Mouse (Mus musculus) forebrain, embryonic 12.5 days (tissue): ENCODE measurements around the gene Iqcf3. TPM values are rescaled to one million over a fixed set of nuclear protein-coding genes. Genes with fewer than 3 reads are reported as not detected.
"Not testable (repeated sequence)": the region's sequence is repeated elsewhere in the genome, so short reads cannot be mapped to it uniquely, and the experiment has no call there.

Source experiments
- ATAC-seq: fragments of 200-750 bp; cut with Nextera tagmentation; 2 replicates; pipeline ENCODE4 v1.8.0; 2017; ENCODE audit warnings: moderate TSS enrichment; ENCODE audit not compliant: low FRiP score
- H3K27ac ChIP-seq: fragments of 300-500 bp; sonication (generic); 2 replicates; pipeline ENCODE4 v1.5.1; 2016; ENCODE audit warnings: mild to moderate bottlenecking
- H3K27me3 ChIP-seq: fragments of 300-500 bp; sonication (generic); 2 replicates; pipeline ENCODE4 v1.6.1; 2016; ENCODE audit warnings: mild to moderate bottlenecking
- H3K36me3 ChIP-seq: fragments of 300-500 bp; sonication (generic); replicated peaks from 2 replicates; pipeline ENCODE4 v1.6.1; 2016; ENCODE audit warnings: mild to moderate bottlenecking
- H3K4me1 ChIP-seq: fragments of 300-500 bp; sonication (generic); 2 replicates; pipeline ENCODE4 v1.6.1; 2016
- H3K4me2 ChIP-seq: fragments of 300-500 bp; sonication (generic); 2 replicates; pipeline ENCODE4 v1.6.1; 2016; ENCODE audit warnings: mild to moderate bottlenecking, moderate library complexity
- H3K4me3 ChIP-seq: fragments of 300-500 bp; sonication (generic); replicated peaks from 2 replicates; pipeline ENCODE4 v1.5.1; 2016; ENCODE audit warnings: mild to moderate bottlenecking
- H3K9ac ChIP-seq: fragments of 300-500 bp; sonication (generic); 2 replicates; pipeline ENCODE4 v1.6.1; 2016; ENCODE audit warnings: mild to moderate bottlenecking
- H3K9me3 ChIP-seq: fragments of 300-500 bp; sonication (generic); 2 replicates; pipeline ENCODE4 v1.6.1; 2016
- WGBS: fragments of 180-500 bp; shearing (Covaris S2); methylation state at CpG from one replicate; pipeline ENCODE4 v1.1.7; 2016; 5-methylcytosine and 5-hydroxymethylcytosine counted together
- polyA plus RNA-seq: library from polyadenylated mRNA; unstranded; fragments of >200 nt; fragmentation: Nextera tagmentation; extraction: Ambion mirVana; gene quantifications from 2 replicates; pipeline ENCODE4 v1.2.1, GENCODE M21; 2016

Gene Iqcf3
- polyA plus RNA-seq: not detected in 2 replicates

- Histone ChIP-seq H3K9ac (no peak within 1 kb of the TSS), H3K4me1 (no peaks in the 10 kb centered on the region; the same call in 1 of the 2 replicates), H3K9me3 (no peaks in the 10 kb centered on the region), H3K4me3 (no peak within 1 kb of the TSS), H3K27me3 (no peaks in the 10 kb centered on the region), H3K4me2 (no peak within 1 kb of the TSS), H3K36me3 (no peaks in the 10 kb centered on the region), H3K27ac (no peak within 1 kb of the TSS)
- WGBS: 93% methylated on average over 5 of the region's 5 CpGs
- ATAC-seq: no peak
These were observed at the start of gene Iqcf3 for GRCm38 (mm10) chr9:106561531-106561930. TSS of gene Iqcf3 (minus strand) at chr9:106561631.

DNA sequence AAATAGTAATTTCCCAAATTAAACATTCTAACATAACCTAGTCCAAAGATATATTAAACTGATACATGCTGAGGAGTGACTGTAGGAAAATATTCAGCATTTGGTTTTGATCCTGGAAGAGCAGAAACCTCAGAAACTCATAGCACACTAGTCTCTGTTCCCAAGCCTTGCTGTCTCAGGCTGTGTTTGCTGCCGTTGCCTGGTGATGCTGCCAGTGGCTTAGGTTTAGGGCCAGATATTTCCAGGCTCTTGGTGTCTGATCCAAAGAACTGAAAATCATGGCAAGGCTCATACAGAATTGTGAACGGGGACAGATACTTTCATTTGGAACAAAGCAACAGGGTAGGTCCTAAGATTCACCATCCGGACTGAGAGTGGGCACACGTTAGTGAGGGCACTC is 49.3 kb upstream of the Iqcf3 start:
- Histone ChIP-seq H3K27me3 (no peaks in the 10 kb centered on the region), H3K4me2 (no peak overlapping the region), H3K27ac (no peak overlapping the region), H3K4me1 (peaks cover 3% of the 10 kb centered on the region; the same call in 1 of the 2 replicates), H3K36me3 (no peaks in the 10 kb centered on the region), H3K4me3 (no peak overlapping the region), H3K9me3 (no peaks in the 10 kb centered on the region), H3K9ac (no peak overlapping the region)
- ATAC-seq: no peak
- WGBS: 80% methylated on average over 4 of the region's 4 CpGs

DNA sequence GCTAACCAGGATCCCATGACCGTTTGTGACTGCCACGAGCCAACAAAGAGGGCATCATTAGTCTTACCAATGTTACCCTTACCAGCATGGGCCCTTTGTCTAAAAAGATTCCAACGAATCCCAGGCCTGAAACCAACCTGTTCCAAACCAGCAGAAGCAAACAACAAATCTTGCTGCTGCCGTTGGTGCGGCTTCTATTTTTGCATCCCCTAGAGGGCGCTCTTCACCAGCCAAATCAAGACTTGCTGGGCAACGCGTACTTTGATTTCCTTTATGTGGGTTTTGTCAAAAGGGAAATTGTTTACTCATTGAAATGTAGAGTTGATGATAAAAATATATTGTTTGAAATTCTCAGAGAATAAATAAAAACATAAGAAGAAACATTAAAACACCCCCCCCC is 39.1 kb upstream of the Iqcf3 start:
- no peaks in the 10 kb centered on the region for H3K36me3 ChIP-seq
- no peak overlapping the region for H3K27ac ChIP-seq
- H3K27me3 ChIP-seq: no peaks in the 10 kb centered on the region
- no peak overlapping the region for H3K9ac ChIP-seq
- 22% methylated on average over 8 of the region's 8 CpGs for WGBS
- no peaks in the 10 kb centered on the region for H3K4me1 ChIP-seq
- no peak for ATAC-seq
- no peak overlapping the region for H3K4me2 ChIP-seq
- no peak overlapping the region for H3K4me3 ChIP-seq
- H3K9me3 ChIP-seq: no peaks in the 10 kb centered on the region

DNA sequence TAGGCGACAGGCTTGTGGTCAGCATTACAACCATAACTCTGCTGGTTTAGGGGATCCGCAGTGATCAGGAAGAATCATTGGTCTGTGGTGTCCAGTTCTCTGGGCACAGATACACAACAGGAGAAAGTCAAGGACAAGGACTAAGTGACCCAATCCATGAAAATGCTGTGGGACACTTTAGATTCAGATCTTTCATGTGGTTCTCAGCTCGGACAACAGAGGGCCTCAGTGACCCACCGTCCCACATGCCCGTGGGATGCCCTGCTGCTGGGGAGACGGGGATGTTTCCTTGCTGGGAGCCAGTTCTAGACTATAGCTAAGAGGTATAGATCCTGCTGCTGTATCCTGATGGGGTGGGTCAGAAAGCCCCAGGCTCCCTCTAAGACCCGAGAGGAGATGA is 37.0 kb upstream of the Iqcf3 start:
- no peak for ATAC-seq
- 44% methylated on average over 7 of the region's 7 CpGs for WGBS

DNA sequence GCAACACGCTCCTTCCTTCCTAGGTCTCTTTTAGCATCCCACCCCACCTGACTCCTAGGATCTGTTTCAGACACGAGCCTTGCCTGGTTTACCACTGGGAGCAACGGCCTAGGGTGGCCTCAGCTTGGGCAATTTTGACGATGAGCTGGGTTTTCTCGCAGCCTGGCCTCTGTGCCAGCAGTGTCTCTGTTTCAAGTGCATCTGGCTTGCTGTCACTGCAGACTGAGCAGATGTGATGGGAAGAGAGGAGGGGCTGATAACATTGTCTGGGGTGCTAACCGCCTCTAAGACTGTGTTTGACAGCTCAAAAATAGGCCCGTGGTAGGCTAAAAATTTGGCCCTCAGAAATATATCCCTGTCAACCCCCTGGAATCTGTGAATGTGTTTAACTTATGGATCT is 34.4 kb upstream of the Iqcf3 start:
- Histone ChIP-seq H3K9ac (no peak overlapping the region), H3K9me3 (no peaks in the 10 kb centered on the region)

More for the DNA sequence above, 37.0 kb upstream of the Iqcf3 start:
- Histone ChIP-seq H3K4me3 (no peak overlapping the region), H3K4me1 (no peaks in the 10 kb centered on the region), H3K9me3 (no peaks in the 10 kb centered on the region), H3K36me3 (no peaks in the 10 kb centered on the region), H3K27ac (no peak overlapping the region), H3K4me2 (no peak overlapping the region), H3K27me3 (no peaks in the 10 kb centered on the region), H3K9ac (no peak overlapping the region)

DNA sequence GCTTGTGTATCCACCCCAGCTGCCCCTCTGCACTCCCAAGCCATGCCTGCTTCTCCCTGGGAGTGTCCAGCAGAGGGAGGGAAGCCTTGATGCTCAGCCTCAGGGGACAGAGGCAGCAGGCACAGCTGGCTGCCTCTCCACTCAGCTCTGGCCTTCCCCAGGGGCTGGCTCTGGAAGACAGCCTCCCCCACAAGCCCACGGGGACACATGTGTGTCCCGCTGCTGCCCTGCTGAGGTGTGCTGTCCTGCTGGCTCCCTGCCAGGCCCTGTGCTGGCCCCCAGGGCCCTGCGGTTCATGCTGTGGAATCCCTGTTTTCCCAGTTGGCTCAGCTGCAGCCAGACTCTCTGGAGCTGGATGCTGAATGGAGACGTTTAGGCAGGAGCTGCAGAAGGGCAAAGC is 34.0 kb upstream of the Iqcf3 start:
- H3K36me3 ChIP-seq, H3K9ac ChIP-seq, H3K27ac ChIP-seq, H3K9me3 ChIP-seq, H3K4me3 ChIP-seq, H3K4me1 ChIP-seq, ATAC-seq, H3K4me2 ChIP-seq, H3K27me3 ChIP-seq: not testable (repeated sequence)
- WGBS: 29% methylated on average over 4 of the region's 4 CpGs

More for the DNA sequence above, 34.4 kb upstream of the Iqcf3 start:
- no peaks in the 10 kb centered on the region for H3K27me3 ChIP-seq
- no peak overlapping the region for H3K4me3 ChIP-seq
- H3K4me1 ChIP-seq: no peaks in the 10 kb centered on the region
- no peak overlapping the region for H3K27ac ChIP-seq
- no peaks in the 10 kb centered on the region for H3K36me3 ChIP-seq
- no peak overlapping the region for H3K4me2 ChIP-seq
- 68% methylated on average over 7 of the region's 7 CpGs for WGBS
- no peak for ATAC-seq

DNA sequence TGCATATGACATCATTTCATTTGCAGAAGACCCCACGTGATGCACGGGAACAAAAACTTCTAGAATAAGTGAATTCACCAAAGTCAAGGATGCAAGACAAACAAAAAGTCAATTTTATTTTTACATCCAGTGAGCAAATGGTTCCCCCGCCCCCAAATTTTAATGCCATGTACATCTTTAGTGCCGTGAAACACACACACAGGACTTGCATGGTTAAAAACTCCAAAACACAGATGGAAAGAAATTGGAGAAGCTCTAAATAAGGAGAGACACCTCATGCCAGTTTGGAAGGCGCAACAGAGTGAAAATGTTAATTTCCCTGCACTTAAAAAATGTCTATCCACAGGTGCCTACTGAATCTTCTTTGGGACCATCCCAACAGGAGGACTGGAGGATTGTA is 30.7 kb upstream of the Iqcf3 start:
- Histone ChIP-seq H3K27ac (no peak overlapping the region), H3K9ac (no peak overlapping the region), H3K36me3 (no peaks in the 10 kb centered on the region), H3K27me3 (no peaks in the 10 kb centered on the region), H3K4me2 (no peak overlapping the region), H3K4me3 (no peak overlapping the region), H3K9me3 (no peaks in the 10 kb centered on the region), H3K4me1 (no peaks in the 10 kb centered on the region)
- 91% methylated on average over 5 of the region's 5 CpGs for WGBS
- no peak for ATAC-seq

GRCm38 (mm10) chr9:106582552-106582951 is 21.1 kb upstream of the Iqcf3 start:
- ATAC-seq: no peak
- Histone ChIP-seq H3K9me3 (no peaks in the 10 kb centered on the region), H3K4me1 (no peaks in the 10 kb centered on the region), H3K4me3 (no peak overlapping the region), H3K27ac (no peak overlapping the region), H3K9ac (no peak overlapping the region), H3K36me3 (no peaks in the 10 kb centered on the region), H3K4me2 (no peak overlapping the region), H3K27me3 (no peaks in the 10 kb centered on the region)
- 78% methylated on average over 1 of the region's 1 CpGs for WGBS

DNA sequence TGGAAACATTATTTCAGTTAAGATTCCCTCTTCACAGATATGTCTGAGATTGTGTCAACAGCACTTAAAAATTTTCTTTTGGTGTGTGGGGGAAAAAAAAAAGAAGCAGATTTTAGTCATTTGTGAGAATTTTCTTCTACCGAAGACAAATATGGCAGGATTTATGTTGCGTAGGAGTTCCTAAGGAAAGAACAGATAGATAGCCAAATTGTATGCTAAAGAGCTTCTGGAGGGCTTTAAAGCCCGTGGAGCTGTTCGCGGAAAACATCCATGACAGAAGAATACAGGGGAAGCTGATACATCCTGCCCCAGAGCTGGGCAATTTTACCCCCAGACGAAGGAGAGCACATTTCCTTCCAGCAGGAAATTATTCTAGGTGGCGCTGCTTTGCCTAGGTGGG is 18.6 kb upstream of the Iqcf3 start:
- WGBS: 82% methylated on average over 7 of the region's 7 CpGs
- H3K4me3 ChIP-seq: no peak overlapping the region
- H3K9me3 ChIP-seq: no peaks in the 10 kb centered on the region
- no peaks in the 10 kb centered on the region for H3K4me1 ChIP-seq
- H3K27ac ChIP-seq: no peak overlapping the region
- no peak overlapping the region for H3K9ac ChIP-seq
- H3K4me2 ChIP-seq: no peak overlapping the region
- H3K36me3 ChIP-seq: no peaks in the 10 kb centered on the region
- no peaks in the 10 kb centered on the region for H3K27me3 ChIP-seq
- no peak for ATAC-seq

DNA sequence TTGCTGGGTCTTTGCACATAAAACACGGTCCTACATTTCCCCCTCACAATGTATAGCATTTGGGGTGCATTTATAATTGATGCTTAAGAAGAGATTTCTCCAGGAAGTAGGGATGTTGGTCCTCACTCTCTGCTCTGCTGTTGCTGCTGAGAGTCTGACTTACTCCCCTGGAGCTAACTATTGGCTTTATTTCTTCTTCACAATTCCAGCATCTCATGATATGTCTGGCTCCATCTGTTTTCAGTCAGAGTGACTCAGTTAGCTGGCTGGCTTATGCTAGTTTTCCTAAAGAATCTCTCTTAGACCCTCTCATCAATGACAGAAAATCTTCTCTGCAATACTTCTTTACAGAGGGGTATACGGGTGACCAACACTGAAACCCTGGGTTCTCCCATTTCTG is 14.7 kb upstream of the Iqcf3 start:
- ATAC-seq: no peak
- H3K9me3 ChIP-seq: no peaks in the 10 kb centered on the region
- no peak overlapping the region for H3K4me3 ChIP-seq
- no peak overlapping the region for H3K9ac ChIP-seq
- H3K4me1 ChIP-seq: no peaks in the 10 kb centered on the region
- H3K27me3 ChIP-seq: no peaks in the 10 kb centered on the region
- no peak overlapping the region for H3K4me2 ChIP-seq
- WGBS: 84% methylated on average over 2 of the region's 2 CpGs
- no peaks in the 10 kb centered on the region for H3K36me3 ChIP-seq
- no peak overlapping the region for H3K27ac ChIP-seq

GRCm38 (mm10) chr9:106573366-106573765 is 11.9 kb upstream of the Iqcf3 start:
- WGBS: 82% methylated on average over 5 of the region's 5 CpGs
- no peaks in the 10 kb centered on the region for H3K9me3 ChIP-seq
- ATAC-seq: no peak
- H3K4me1 ChIP-seq: no peaks in the 10 kb centered on the region
- H3K4me2 ChIP-seq: no peak overlapping the region
- no peak overlapping the region for H3K27ac ChIP-seq
- H3K27me3 ChIP-seq: no peaks in the 10 kb centered on the region
- no peak overlapping the region for H3K4me3 ChIP-seq
- H3K36me3 ChIP-seq: no peaks in the 10 kb centered on the region
- no peak overlapping the region for H3K9ac ChIP-seq

DNA sequence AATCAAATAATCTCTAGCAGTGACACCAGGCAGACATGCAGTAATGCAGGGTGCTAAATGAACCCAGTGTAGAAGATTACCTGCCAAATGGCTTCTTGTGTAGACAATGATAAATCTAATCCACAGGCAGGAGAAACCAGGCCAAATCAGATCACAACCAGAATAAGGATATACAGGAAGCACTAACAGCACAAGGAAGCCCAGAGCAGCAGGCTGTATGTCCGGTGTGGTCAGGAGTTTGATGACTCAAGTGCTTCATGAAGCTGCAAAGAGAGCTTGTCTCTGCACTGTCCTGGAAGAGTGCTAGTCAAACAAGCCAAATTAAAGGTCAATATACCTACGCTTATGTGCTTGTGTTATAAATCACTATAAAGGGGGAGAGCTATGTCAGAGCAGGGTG is 10.8 kb upstream of the Iqcf3 start:
- Histone ChIP-seq H3K9ac (no peak overlapping the region), H3K4me2 (no peak overlapping the region), H3K4me3 (no peak overlapping the region), H3K4me1 (no peaks in the 10 kb centered on the region), H3K36me3 (no peaks in the 10 kb centered on the region), H3K9me3 (no peaks in the 10 kb centered on the region), H3K27ac (no peak overlapping the region), H3K27me3 (no peaks in the 10 kb centered on the region)
- 88% methylated on average over 2 of the region's 2 CpGs for WGBS
- ATAC-seq: no peak

GRCm38 (mm10) chr9:106570896-106571295 is 9.5 kb upstream of the Iqcf3 start, which contains the start of gene Iqcf4:
TSS of gene Iqcf4 (minus strand) at chr9:106570996.
- Histone ChIP-seq H3K27me3 (no peaks in the 10 kb centered on the region), H3K9ac (no peak within 1 kb of the TSS), H3K9me3 (no peaks in the 10 kb centered on the region), H3K36me3 (no peaks in the 10 kb centered on the region), H3K4me2 (no peak within 1 kb of the TSS), H3K4me3 (no peak within 1 kb of the TSS), H3K4me1 (no peaks in the 10 kb centered on the region; the same call in 1 of the 2 replicates), H3K27ac (no peak within 1 kb of the TSS)
- ATAC-seq: no peak
- WGBS: 87% methylated on average over 7 of the region's 7 CpGs
